Mouse (Mus musculus) erythroblast, embryonic 14.5 days (primary cell): ENCODE data around the gene Bcat1.

ENCODE experiments used
- GATA1 ChIP-seq: IDR thresholded peaks from 2 replicates; pipeline ENCODE4 v1.6.1; 2012; ENCODE audit warnings: low read length, inconsistent platforms, mixed read lengths
- TAL1 ChIP-seq: IDR thresholded peaks from 3 replicates; pipeline ENCODE4 v1.6.1; 2012; ENCODE audit warnings: low read length, inconsistent platforms, mixed read lengths

DNA sequence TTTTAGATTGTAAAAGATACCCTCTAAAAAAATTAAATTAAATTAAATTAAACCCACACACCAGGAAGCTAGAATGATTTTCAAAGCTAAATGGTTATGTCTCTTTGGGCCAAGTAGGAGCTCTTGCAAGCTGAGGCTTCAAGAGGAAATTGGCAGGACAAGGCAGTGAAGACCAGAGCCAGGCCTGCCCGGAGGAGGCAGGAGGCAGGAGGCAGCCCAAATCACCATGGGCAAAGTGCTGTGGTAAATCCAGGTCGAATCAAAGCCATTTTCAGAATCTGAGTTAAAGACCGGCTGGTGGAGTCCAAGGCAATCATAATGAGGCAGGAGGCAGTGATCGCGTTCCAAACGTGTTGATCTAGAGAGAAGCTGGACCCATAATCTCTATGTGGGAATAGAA, 88.3 kb downstream of the Bcat1 start:
- TF ChIP-seq GATA1, result no peak
- no peak for TF ChIP-seq TAL1
